Mouse (Mus musculus) T-cell, adult 2 months (primary cell): ENCODE data around the gene Sirt4.
A peak's percentile ranks its signal among the peaks of the same experiment; 100 is the strongest.

ENCODE experiments used
- DNase-seq: peaks from one replicate; pipeline ENCODE4 v3.0.0; 2022; ENCODE audit warnings: low spot score

Sirt4 gene

GRCm38 (mm10) chr5:115470766-115471531, 13.6 kb downstream of the Sirt4 start:
- peak; percentile 60 for DNase-seq

GRCm38 (mm10) chr5:115469791-115470190, 14.7 kb downstream of the Sirt4 start:
- DNase-seq = no peak

GRCm38 (mm10) chr5:115465642-115466420, 18.7 kb downstream of the Sirt4 start, which contains the start of gene Pla2g1b:
Pla2g1b (plus strand) TSS chr5:115466262.
- DNase-seq = no peak

GRCm38 (mm10) chr5:115464408-115465115, 20.0 kb downstream of the Sirt4 start:
- DNase-seq = no peak

- no peak for DNase-seq
Observed at GRCm38 (mm10) chr5:115458918-115459317, 25.6 kb downstream of the Sirt4 start.

- no peak for DNase-seq
Observed at GRCm38 (mm10) chr5:115455838-115456237, 28.7 kb downstream of the Sirt4 start.

- DNase-seq = no peak
Observed at GRCm38 (mm10) chr5:115454422-115455090, 30.0 kb downstream of the Sirt4 start.

GRCm38 (mm10) chr5:115450410-115451317, 33.9 kb downstream of the Sirt4 start:
- no peak for DNase-seq

- DNase-seq = no peak
Observed at GRCm38 (mm10) chr5:115449247-115449646, 35.3 kb downstream of the Sirt4 start.

GRCm38 (mm10) chr5:115447108-115447507, 37.4 kb downstream of the Sirt4 start:
- no peak for DNase-seq

- DNase-seq = no peak
Observed at GRCm38 (mm10) chr5:115444130-115444529, 40.4 kb downstream of the Sirt4 start.

- DNase-seq = peak; percentile 8
Observed at GRCm38 (mm10) chr5:115442663-115443062, 41.9 kb downstream of the Sirt4 start.

GRCm38 (mm10) chr5:115441205-115441849, 43.2 kb downstream of the Sirt4 start:
- DNase-seq = peak; percentile 53

GRCm38 (mm10) chr5:115438667-115439066, 45.9 kb downstream of the Sirt4 start:
- no peak for DNase-seq

- DNase-seq = no peak
Observed at GRCm38 (mm10) chr5:115437945-115438315, 46.6 kb downstream of the Sirt4 start.

- DNase-seq = no peak
Observed at GRCm38 (mm10) chr5:115437242-115437944, 47.1 kb downstream of the Sirt4 start.

- no peak for DNase-seq
Observed at GRCm38 (mm10) chr5:115436421-115437124, 48.0 kb downstream of the Sirt4 start.

- no peak for DNase-seq
Observed at GRCm38 (mm10) chr5:115435755-115436379, 48.7 kb downstream of the Sirt4 start.
